Mouse (Mus musculus) right cerebral cortex, postnatal 4 days (tissue): ENCODE measurements at regions not wholly inside any gene's neighbourhood (a gene's known extent, or its start where the extent isn't known, plus 50 kb on each side); places are given as distances from the start of the nearest gene placed in this dataset.

Experiments
- DNase-seq: peaks from one replicate; pipeline ENCODE4 v3.0.0-alpha.2; 2022

DNA sequence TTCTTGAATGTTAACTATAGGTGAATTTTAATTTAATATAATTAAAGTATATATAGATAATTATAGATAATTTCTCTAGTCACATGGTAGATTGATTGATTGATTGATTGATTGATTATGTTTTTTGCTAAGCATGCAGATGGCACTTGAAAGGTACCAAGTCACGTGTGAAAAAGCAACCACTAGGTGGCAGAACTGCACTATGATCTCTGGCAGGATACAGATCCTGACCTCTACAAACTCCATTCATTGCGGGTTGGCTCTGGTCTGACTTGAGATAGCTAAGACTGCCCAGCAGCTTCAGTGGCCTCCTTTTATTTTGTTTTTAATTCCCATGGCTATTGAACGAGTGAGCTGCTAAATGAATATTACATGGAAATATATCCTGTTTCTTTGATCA is 229.7 kb upstream of the Grm3 start:
- DNase-seq: no peak

DNA sequence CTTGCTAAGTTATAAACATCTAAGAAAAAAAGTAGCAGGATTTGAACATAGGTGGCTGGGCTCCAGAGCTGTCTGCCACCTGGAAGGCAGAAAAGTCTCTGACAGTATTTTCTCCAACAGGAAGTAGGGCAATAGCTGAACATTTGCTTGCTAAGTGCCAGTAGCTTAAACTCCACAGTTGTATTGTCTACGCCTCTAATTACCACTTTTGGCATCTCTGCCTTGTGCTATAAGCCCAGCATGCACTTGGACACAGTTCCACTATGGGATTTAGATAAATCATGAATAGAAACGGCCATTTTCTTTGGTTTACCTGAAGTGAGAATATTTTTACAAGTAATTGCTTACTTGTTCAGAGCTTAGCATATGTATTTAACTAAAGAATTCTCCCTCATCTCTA is 213.8 kb upstream of the Grm3 start:
- DNase-seq: no peak

DNA sequence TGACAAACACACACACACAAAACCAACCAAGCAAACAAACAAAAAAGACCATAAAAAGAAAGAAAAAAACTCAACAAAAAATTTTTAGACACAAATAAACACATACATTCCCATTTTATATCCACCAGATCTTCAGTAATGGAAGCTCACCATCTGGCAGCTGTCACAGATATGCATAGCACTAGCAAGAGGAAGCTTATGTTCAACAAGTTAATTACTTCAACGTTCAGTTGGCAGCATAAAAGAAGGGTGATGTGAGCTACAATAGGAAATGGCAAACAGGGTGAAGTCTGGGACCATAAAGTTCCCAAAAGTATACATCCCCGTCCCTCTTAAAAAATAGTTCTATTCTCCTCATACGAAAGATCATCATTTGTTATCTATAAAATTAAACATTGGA is 188.0 kb upstream of the Grm3 start:
- peak; percentile 1 for DNase-seq

DNA sequence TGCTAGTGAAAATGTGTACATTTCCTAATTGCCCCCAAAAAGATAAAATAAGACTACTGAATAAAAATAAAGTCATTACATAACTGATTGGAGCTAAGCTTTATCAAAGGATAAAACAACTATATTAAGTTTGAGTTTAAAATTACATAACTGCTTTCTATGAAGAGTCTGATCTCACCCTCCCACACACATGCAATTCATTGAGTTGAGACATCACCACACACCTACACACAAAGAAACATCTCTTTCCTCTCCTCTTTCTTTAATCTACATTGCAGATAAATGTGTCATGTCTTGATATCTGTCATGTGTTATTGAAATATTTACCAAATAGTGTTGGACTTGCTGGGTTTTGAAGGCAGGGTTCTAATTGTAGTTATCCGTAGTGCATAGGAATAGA is 186.8 kb upstream of the Grm3 start:
- no peak for DNase-seq

DNA sequence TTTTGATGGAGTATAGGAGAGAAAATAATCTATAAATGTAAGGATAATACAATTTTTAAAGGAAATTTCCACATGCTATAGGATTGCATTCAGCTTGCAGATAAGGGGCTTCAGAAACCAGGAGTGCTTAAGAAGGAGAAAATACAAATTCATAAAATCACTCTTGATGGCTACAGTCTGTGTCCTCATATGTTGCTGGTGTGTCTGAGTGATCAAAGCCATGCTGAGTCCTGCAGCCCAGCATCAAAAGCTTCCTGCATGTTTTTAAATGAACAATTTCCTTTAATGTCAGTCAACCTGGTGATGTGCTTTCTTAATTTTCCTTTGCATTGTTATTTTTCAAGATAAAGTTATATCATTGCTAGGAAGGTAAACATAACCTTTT is 186.1 kb upstream of the Grm3 start:
- no peak for DNase-seq

DNA sequence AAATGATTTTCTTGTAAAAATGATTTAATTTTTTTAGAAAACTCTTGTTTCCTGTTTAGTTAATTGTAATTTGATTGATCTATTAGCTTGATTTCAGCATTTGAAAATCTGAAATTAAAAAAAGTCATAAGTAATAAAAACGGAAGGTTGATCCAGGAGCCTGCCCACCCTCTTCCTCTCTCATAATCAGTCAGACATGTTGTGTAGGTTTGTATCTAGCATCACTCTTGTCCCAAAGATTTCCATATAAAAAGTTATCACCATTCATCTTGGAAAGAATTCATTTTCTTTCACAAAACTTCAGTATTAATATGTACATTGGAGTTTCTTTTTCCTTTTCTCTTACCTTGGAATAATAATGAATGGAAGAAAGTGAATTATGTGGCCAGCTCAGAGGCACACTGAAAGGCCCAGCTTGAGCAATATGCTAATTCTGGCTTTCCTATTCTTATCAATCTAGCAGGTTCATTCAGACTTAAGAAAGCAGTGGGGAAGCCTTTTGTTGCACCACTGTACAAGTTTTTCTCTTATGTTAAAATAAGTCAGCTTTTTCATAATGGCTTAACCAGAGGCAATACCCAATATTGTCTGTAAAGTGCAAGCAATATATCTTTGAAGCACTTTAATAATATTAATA is 185.6 kb upstream of the Grm3 start:
- DNase-seq: no peak

DNA sequence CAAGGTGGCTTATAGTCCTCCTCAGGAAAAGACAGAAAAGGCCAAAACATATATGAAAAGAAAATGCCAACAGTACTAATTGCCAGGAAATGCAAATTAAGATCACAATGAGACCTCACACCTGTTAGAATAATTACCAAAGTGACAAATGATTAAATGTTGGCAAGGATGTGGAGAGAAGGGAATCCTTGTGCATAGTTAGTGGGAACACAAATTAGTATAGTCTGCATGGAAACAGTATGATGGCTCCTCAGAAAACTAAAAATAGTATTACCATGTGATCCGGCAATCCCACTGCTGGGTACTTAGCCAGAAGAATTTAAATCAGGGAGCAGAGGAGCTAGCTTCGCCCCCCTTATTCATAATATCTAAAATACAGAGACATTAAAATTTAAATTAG is 170.3 kb upstream of the Grm3 start:
- no peak for DNase-seq

DNA sequence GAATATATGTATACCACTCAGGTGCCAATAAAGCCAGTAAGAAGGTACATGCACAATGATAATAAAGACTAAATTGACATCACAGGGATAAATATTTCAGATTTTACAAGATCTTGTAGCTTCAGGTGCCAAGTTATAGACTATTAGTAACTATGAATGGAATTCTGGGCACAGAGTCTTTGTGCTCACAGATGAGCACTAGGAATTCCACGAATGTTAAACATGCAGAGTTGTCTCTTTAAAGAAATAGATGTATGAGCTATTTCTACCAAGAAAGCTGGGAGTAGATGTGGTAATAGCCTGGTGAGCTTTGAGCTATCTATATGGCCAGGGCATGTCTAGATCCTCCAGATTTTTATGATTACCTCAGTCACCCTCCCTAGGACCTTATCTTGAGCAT is 153.1 kb upstream of the Grm3 start:
- no peak for DNase-seq

DNA sequence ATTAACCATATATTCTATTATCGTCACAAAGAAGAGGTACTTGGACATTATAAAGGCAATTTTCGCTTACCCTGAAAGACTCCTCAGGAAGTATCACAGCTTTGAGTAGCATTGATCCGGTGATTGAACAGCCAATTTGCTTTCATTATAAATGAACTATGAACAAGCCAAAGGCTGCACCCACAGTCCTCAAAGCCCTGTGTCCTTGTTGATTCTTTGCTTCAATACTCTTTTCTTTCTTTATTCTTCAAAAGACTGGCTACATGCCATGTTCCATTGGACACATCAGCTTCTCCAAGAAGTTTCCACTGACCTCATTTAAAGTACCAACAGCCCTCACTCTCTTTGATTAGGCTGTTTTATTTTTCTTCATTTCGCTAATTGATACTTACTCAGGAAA is 144.1 kb upstream of the Grm3 start:
- no peak for DNase-seq

DNA sequence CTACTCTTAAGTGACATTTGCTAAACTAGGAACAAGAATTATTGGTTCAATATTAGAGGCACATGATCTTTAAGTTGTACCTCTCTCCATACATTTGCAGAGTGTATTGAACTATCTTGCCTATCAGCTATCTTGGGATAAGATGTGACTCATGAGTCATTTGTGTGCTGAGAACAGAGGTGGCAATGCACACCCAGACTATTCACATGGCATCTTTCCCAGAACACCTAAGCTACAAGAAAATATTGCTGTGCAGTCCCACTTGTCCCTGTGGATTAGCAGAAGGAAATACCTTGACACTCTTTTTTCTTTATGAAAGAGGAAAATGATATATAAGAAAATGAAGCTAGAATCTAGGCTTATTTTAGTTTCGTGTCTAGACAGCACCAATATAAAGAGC is 104.8 kb upstream of the Grm3 start:
- no peak for DNase-seq

DNA sequence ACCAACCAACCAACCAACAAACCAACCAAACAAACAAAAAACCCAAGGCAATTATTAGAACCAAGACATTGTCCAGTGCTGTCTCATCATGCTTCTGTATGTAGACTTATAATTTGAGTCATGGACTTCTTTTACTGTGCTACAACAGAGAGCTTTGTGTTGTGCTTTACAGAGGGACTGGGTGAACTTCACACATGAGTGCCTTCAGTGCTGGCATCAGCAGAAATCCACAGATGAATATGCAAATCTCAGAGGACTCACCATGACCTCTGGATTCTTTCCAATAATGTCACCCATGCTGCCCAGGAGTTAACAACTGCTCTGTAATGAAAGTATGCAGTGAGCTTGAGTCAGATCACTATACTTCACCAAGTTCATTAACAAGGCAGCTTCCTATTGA is 76.7 kb upstream of the Grm3 start:
- DNase-seq: no peak

DNA sequence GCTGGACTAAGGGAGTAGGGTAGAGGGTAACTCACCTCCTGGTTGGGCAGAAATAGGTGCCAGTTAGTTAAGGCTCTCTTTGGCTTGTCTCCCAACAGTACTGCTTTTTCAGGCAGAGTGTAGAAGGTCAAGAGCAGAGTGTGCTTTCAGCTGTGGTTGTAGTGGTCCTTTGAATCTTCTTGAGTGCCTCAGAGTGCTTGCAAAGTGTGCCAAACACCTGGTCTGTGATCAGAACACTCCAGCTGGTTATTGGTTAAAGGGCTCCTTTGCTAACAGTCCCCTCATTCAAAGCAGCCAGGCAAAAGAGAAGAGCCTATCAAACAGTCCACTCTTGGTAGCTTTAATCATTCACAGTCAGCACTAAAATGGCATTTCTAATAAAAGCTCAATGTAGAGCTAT is 56.1 kb upstream of the Grm3 start:
- DNase-seq: no peak
